Mouse (Mus musculus) liver, adult 2 months (tissue): Measurements from ENCODE around the gene Olfr635.

Source experiments
- CTCF ChIP-seq: fragments of 200-500 bp; IDR thresholded peaks from 2 replicates; pipeline ENCODE4 v1.5.1; 2011; ENCODE audit warnings: low read depth, low read length, control low read depth
- POLR2A ChIP-seq: fragments of 200-500 bp; IDR thresholded peaks from 2 replicates; pipeline ENCODE4 v1.6.1; 2011; ENCODE audit warnings: low read length, control low read depth; ENCODE audit not compliant: insufficient read depth; ENCODE audit errors: extremely low read depth

GRCm38 (mm10) chr7:103971782-103972181 is 830 bp downstream of the Olfr635 start:
- TF ChIP-seq POLR2A: no peak
- no peak for TF ChIP-seq CTCF
